Mouse (Mus musculus) heart, embryonic 15.5 days (tissue): ENCODE measurements at regions not wholly inside any gene's neighbourhood (a gene's known extent, or its start where the extent isn't known, plus 50 kb on each side); places are given as distances from the start of the nearest gene placed in this dataset.

Experiments used
- ATAC-seq: fragments of 200-750 bp; cut with Nextera tagmentation; replicated peaks from 2 replicates; pipeline ENCODE4 v1.8.0; 2017; ENCODE audit warnings: low read depth, moderate TSS enrichment; ENCODE audit not compliant: insufficient number of reproducible peaks, insufficient read depth, low FRiP score
- H3K27ac ChIP-seq: fragments of 300-500 bp; sonication (generic); 2 replicates; pipeline ENCODE4 v1.5.1; 2015; ENCODE audit warnings: mild to moderate bottlenecking, inconsistent platforms
- H3K27me3 ChIP-seq: fragments of 300-500 bp; sonication (generic); 2 replicates; pipeline ENCODE4 v1.6.1; 2015; ENCODE audit warnings: inconsistent platforms
- H3K36me3 ChIP-seq: fragments of 300-500 bp; sonication (generic); 2 replicates; pipeline ENCODE4 v1.6.1; 2015; ENCODE audit warnings: mild to moderate bottlenecking, inconsistent platforms
- H3K4me1 ChIP-seq: fragments of 300-500 bp; sonication (generic); replicated peaks from 2 replicates; pipeline ENCODE4 v1.6.1; 2015; ENCODE audit warnings: inconsistent platforms
- H3K4me2 ChIP-seq: fragments of 300-500 bp; sonication (generic); 2 replicates; pipeline ENCODE4 v1.6.1; 2015; ENCODE audit warnings: inconsistent platforms, mild to moderate bottlenecking, moderate library complexity
- H3K4me3 ChIP-seq: fragments of 300-500 bp; sonication (generic); 2 replicates; pipeline ENCODE4 v1.5.1; 2015; ENCODE audit warnings: mild to moderate bottlenecking, inconsistent platforms
- H3K9ac ChIP-seq: fragments of 300-500 bp; sonication (generic); 2 replicates; pipeline ENCODE4 v1.6.1; 2015; ENCODE audit warnings: mild to moderate bottlenecking, inconsistent platforms
- H3K9me3 ChIP-seq: fragments of 300-500 bp; sonication (generic); replicated peaks from 2 replicates; pipeline ENCODE4 v1.6.1; 2016; ENCODE audit warnings: inconsistent platforms
- WGBS: fragments of 180-500 bp; shearing (Covaris S2); methylation state at CpG from one replicate; pipeline ENCODE4 v1.1.7; 2015; ENCODE audit warnings: mixed read lengths; 5-methylcytosine and 5-hydroxymethylcytosine counted together

- WGBS = 62% methylated on average over 1 of the region's 1 CpGs
- Histone ChIP-seq H3K36me3 (no peaks in the 10 kb centered on the region), H3K9ac (no peak overlapping the region), H3K27me3 (no peaks in the 10 kb centered on the region), H3K27ac (no peak overlapping the region), H3K9me3 (no peaks in the 10 kb centered on the region), H3K4me1 (0 out of 2 replicates have a peak, but pooled peaks cover 2% of the 10 kb centered on the region), H3K4me2 (no peak overlapping the region), H3K4me3 (no peak overlapping the region)
- ATAC-seq = no peak
Observed at GRCm38 (mm10) chr3:54443791-54444190, 82.9 kb downstream of the Postn start.

- Histone ChIP-seq H3K4me1 (0 out of 2 replicates have a peak, but pooled peaks cover 2% of the 10 kb centered on the region), H3K4me2 (no peak overlapping the region), H3K9me3 (no peaks in the 10 kb centered on the region), H3K27ac (no peak overlapping the region), H3K36me3 (no peaks in the 10 kb centered on the region), H3K9ac (no peak overlapping the region), H3K27me3 (no peaks in the 10 kb centered on the region), H3K4me3 (no peak overlapping the region)
- WGBS = 40% methylated on average over 3 of the region's 3 CpGs
- ATAC-seq = no peak
Observed at GRCm38 (mm10) chr3:54446889-54447288, 86.0 kb downstream of the Postn start.

GRCm38 (mm10) chr3:54457416-54457815 lies 96.5 kb downstream of the Postn start:
- WGBS = 72% methylated on average over 2 of the region's 2 CpGs
- Histone ChIP-seq H3K36me3 (no peaks in the 10 kb centered on the region), H3K4me2 (no peak overlapping the region), H3K4me1 (no peaks in the 10 kb centered on the region), H3K9me3 (no peaks in the 10 kb centered on the region), H3K9ac (no peak overlapping the region), H3K27me3 (no peaks in the 10 kb centered on the region), H3K4me3 (no peak overlapping the region), H3K27ac (no peak overlapping the region)
- ATAC-seq = no peak

GRCm38 (mm10) chr3:54461366-54461765 lies 100.5 kb downstream of the Postn start:
- H3K4me3 ChIP-seq = no peak overlapping the region
- no peaks in the 10 kb centered on the region for H3K9me3 ChIP-seq
- WGBS = 85% methylated on average over 6 of the region's 6 CpGs
- ATAC-seq = no peak
- no peaks in the 10 kb centered on the region for H3K36me3 ChIP-seq
- H3K4me2 ChIP-seq = no peak overlapping the region
- H3K27me3 ChIP-seq = no peaks in the 10 kb centered on the region
- H3K4me1 ChIP-seq = no peaks in the 10 kb centered on the region
- H3K27ac ChIP-seq = no peak overlapping the region
- no peak overlapping the region for H3K9ac ChIP-seq

- no peak overlapping the region for H3K4me2 ChIP-seq
- H3K4me1 ChIP-seq = no peaks in the 10 kb centered on the region
- no peak overlapping the region for H3K4me3 ChIP-seq
- H3K36me3 ChIP-seq = no peaks in the 10 kb centered on the region
- no peaks in the 10 kb centered on the region for H3K9me3 ChIP-seq
- H3K27ac ChIP-seq = no peak overlapping the region
- no peak for ATAC-seq
- H3K27me3 ChIP-seq = no peaks in the 10 kb centered on the region
- H3K9ac ChIP-seq = no peak overlapping the region
Observed at GRCm38 (mm10) chr3:54466097-54466496, 105.2 kb downstream of the Postn start.

GRCm38 (mm10) chr3:54474209-54474608 lies 113.3 kb downstream of the Postn start:
- no peak for ATAC-seq
- Histone ChIP-seq H3K27me3 (no peaks in the 10 kb centered on the region), H3K4me2 (no peak overlapping the region), H3K4me1 (no peaks in the 10 kb centered on the region), H3K27ac (0 out of 2 replicates have a peak overlapping the region, but pooled peaks have one; percentile 45), H3K9ac (no peak overlapping the region), H3K4me3 (no peak overlapping the region), H3K9me3 (no peaks in the 10 kb centered on the region), H3K36me3 (no peaks in the 10 kb centered on the region)
- WGBS = 57% methylated on average over 6 of the region's 6 CpGs

GRCm38 (mm10) chr3:54475879-54476278 lies 115.0 kb downstream of the Postn start:
- 46% methylated on average over 3 of the region's 3 CpGs for WGBS
- no peak overlapping the region for H3K4me2 ChIP-seq
- H3K9ac ChIP-seq = no peak overlapping the region
- H3K36me3 ChIP-seq = no peaks in the 10 kb centered on the region
- no peaks in the 10 kb centered on the region for H3K9me3 ChIP-seq
- H3K27me3 ChIP-seq = no peaks in the 10 kb centered on the region
- no peak overlapping the region for H3K4me3 ChIP-seq
- ATAC-seq = no peak
- no peaks in the 10 kb centered on the region for H3K4me1 ChIP-seq
- no peak overlapping the region for H3K27ac ChIP-seq

GRCm38 (mm10) chr3:54477986-54478385 lies 117.1 kb downstream of the Postn start:
- H3K9me3 ChIP-seq = no peaks in the 10 kb centered on the region
- peak; percentile 58; the same call in 1 of the 2 replicates for ATAC-seq
- peak overlapping the region; percentile 53 for H3K27ac ChIP-seq
- 49% methylated on average over 4 of the region's 4 CpGs for WGBS
- no peaks in the 10 kb centered on the region for H3K36me3 ChIP-seq
- no peaks in the 10 kb centered on the region for H3K27me3 ChIP-seq
- H3K4me1 ChIP-seq = no peaks in the 10 kb centered on the region
- no peak overlapping the region for H3K9ac ChIP-seq
- H3K4me3 ChIP-seq = no peak overlapping the region
- no peak overlapping the region for H3K4me2 ChIP-seq

GRCm38 (mm10) chr3:54480251-54480650 lies 119.3 kb downstream of the Postn start:
- Histone ChIP-seq H3K9ac (no peak overlapping the region), H3K4me2 (no peak overlapping the region), H3K27ac (no peak overlapping the region), H3K9me3 (no peaks in the 10 kb centered on the region), H3K36me3 (no peaks in the 10 kb centered on the region), H3K27me3 (no peaks in the 10 kb centered on the region), H3K4me3 (no peak overlapping the region), H3K4me1 (no peaks in the 10 kb centered on the region)
- WGBS = 64% methylated on average over 6 of the region's 6 CpGs
- ATAC-seq = no peak; the same call in 1 of the 2 replicates

GRCm38 (mm10) chr3:54487346-54487745 lies 126.4 kb downstream of the Postn start:
- Histone ChIP-seq H3K4me1 (no peaks in the 10 kb centered on the region), H3K9ac (no peak overlapping the region), H3K27ac (no peak overlapping the region), H3K36me3 (no peaks in the 10 kb centered on the region), H3K9me3 (no peaks in the 10 kb centered on the region; the same call in 1 of the 2 replicates), H3K4me3 (no peak overlapping the region), H3K4me2 (no peak overlapping the region), H3K27me3 (no peaks in the 10 kb centered on the region)
- no peak for ATAC-seq
- WGBS = 80% methylated on average over 2 of the region's 2 CpGs

- no peak overlapping the region for H3K4me2 ChIP-seq
- no peak overlapping the region for H3K9ac ChIP-seq
- ATAC-seq = no peak
- H3K27me3 ChIP-seq = no peaks in the 10 kb centered on the region
- H3K4me3 ChIP-seq = no peak overlapping the region
- no peaks in the 10 kb centered on the region for H3K36me3 ChIP-seq
- H3K4me1 ChIP-seq = no peaks in the 10 kb centered on the region
- 66% methylated on average over 4 of the region's 4 CpGs for WGBS
- H3K9me3 ChIP-seq = no peaks in the 10 kb centered on the region; the same call in 1 of the 2 replicates
- H3K27ac ChIP-seq = no peak overlapping the region
Observed at GRCm38 (mm10) chr3:54487844-54488243, 126.9 kb downstream of the Postn start.

GRCm38 (mm10) chr3:54490249-54490900 lies 129.5 kb downstream of the Postn start:
- H3K27ac ChIP-seq = no peak overlapping the region
- no peak overlapping the region for H3K4me3 ChIP-seq
- H3K4me2 ChIP-seq = no peak overlapping the region
- H3K36me3 ChIP-seq = no peaks in the 10 kb centered on the region
- no peak for ATAC-seq
- no peak overlapping the region for H3K9ac ChIP-seq
- WGBS = 78% methylated on average over 5 of the region's 5 CpGs
- H3K9me3 ChIP-seq = no peaks in the 10 kb centered on the region; the same call in 1 of the 2 replicates
- no peaks in the 10 kb centered on the region for H3K27me3 ChIP-seq
- H3K4me1 ChIP-seq = no peaks in the 10 kb centered on the region
